Mouse (Mus musculus) neural tube, embryonic 13.5 days (tissue): ENCODE measurements at regions not wholly inside any gene's neighbourhood (a gene's known extent, or its start where the extent isn't known, plus 50 kb on each side); places are given as distances from the start of the nearest gene placed in this dataset.

ENCODE experiments used
- ATAC-seq: fragments of 200-750 bp; cut with Nextera tagmentation; 2 replicates; pipeline ENCODE4 v1.8.0; 2017; ENCODE audit warnings: low read depth, mild to moderate bottlenecking, moderate TSS enrichment, moderate library complexity
- H3K27ac ChIP-seq: fragments of 300-500 bp; sonication (generic); replicated peaks from 2 replicates; pipeline ENCODE4 v1.5.1; 2015; ENCODE audit warnings: moderate library complexity, mild to moderate bottlenecking, inconsistent platforms
- H3K27me3 ChIP-seq: fragments of 300-500 bp; sonication (generic); 2 replicates; pipeline ENCODE4 v1.6.1; 2015; ENCODE audit warnings: mild to moderate bottlenecking, inconsistent platforms
- H3K36me3 ChIP-seq: fragments of 300-500 bp; sonication (generic); 2 replicates; pipeline ENCODE4 v1.6.1; 2015; ENCODE audit warnings: mild to moderate bottlenecking, inconsistent platforms
- H3K4me1 ChIP-seq: fragments of 300-500 bp; sonication (generic); replicated peaks from 2 replicates; pipeline ENCODE4 v1.6.1; 2015; ENCODE audit warnings: inconsistent platforms
- H3K4me2 ChIP-seq: fragments of 300-500 bp; sonication (generic); 2 replicates; pipeline ENCODE4 v1.6.1; 2015; ENCODE audit warnings: inconsistent platforms, mild to moderate bottlenecking, moderate library complexity
- H3K4me3 ChIP-seq: fragments of 300-500 bp; sonication (generic); 2 replicates; pipeline ENCODE4 v1.5.1; 2015; ENCODE audit warnings: mild to moderate bottlenecking, inconsistent platforms
- H3K9ac ChIP-seq: fragments of 300-500 bp; sonication (generic); 2 replicates; pipeline ENCODE4 v1.6.1; 2015; ENCODE audit warnings: moderate library complexity, mild to moderate bottlenecking, inconsistent platforms
- H3K9me3 ChIP-seq: fragments of 300-500 bp; sonication (generic); 2 replicates; pipeline ENCODE4 v1.6.1; 2016; ENCODE audit warnings: inconsistent platforms
- WGBS: fragments of 180-500 bp; shearing (Covaris S2); methylation state at CpG from one replicate; pipeline ENCODE4 v1.1.7; 2015; 5-methylcytosine and 5-hydroxymethylcytosine counted together

GRCm38 (mm10) chrX:161487691-161488090, 200.4 kb downstream of the Gm15262 start:
- WGBS, result 80% methylated on average over 3 of the region's 3 CpGs
- Histone ChIP-seq H3K36me3 (no peaks in the 10 kb centered on the region), H3K27ac (no peak overlapping the region), H3K4me2 (no peak overlapping the region), H3K9me3 (no peaks in the 10 kb centered on the region), H3K4me3 (no peak overlapping the region), H3K27me3 (peaks cover 19% of the 10 kb centered on the region; the same call in 1 of the 2 replicates), H3K9ac (no peak overlapping the region), H3K4me1 (no peaks in the 10 kb centered on the region)
- no peak for ATAC-seq

GRCm38 (mm10) chrX:161511341-161511740, 205.5 kb upstream of the Rai2 start:
- no peak overlapping the region for H3K4me2 ChIP-seq
- WGBS, result 83% methylated on average over 1 of the region's 1 CpGs
- no peaks in the 10 kb centered on the region for H3K4me1 ChIP-seq
- no peak for ATAC-seq
- H3K9ac ChIP-seq, result no peak overlapping the region
- H3K9me3 ChIP-seq, result no peaks in the 10 kb centered on the region
- H3K27me3 ChIP-seq, result peaks cover 47% of the 10 kb centered on the region
- H3K36me3 ChIP-seq, result no peaks in the 10 kb centered on the region
- H3K27ac ChIP-seq, result no peak overlapping the region
- no peak overlapping the region for H3K4me3 ChIP-seq

GRCm38 (mm10) chrX:161523432-161524256, 193.2 kb upstream of the Rai2 start:
- ATAC-seq, result peak; percentile 65; the same call in 1 of the 2 replicates
- no peak overlapping the region for H3K4me2 ChIP-seq
- H3K27me3 ChIP-seq, result peaks cover 69% of the 10 kb centered on the region
- H3K4me1 ChIP-seq, result no peaks in the 10 kb centered on the region
- no peaks in the 10 kb centered on the region for H3K9me3 ChIP-seq
- no peaks in the 10 kb centered on the region for H3K36me3 ChIP-seq
- no peak overlapping the region for H3K4me3 ChIP-seq
- H3K9ac ChIP-seq, result no peak overlapping the region
- H3K27ac ChIP-seq, result 0 out of 2 replicates have a peak overlapping the region, but pooled peaks have one; percentile 23
- 59% methylated on average over 3 of the region's 3 CpGs for WGBS

- ATAC-seq, result peak; percentile 53; the same call in 1 of the 2 replicates
- H3K4me2 ChIP-seq, result no peak overlapping the region
- H3K27me3 ChIP-seq, result peaks cover 70% of the 10 kb centered on the region
- H3K36me3 ChIP-seq, result no peaks in the 10 kb centered on the region
- no peaks in the 10 kb centered on the region for H3K9me3 ChIP-seq
- no peak overlapping the region for H3K4me3 ChIP-seq
- H3K4me1 ChIP-seq, result no peaks in the 10 kb centered on the region
- no peak overlapping the region for H3K9ac ChIP-seq
- WGBS, result 57% methylated on average over 3 of the region's 3 CpGs
- no peak overlapping the region; the same call in 1 of the 2 replicates for H3K27ac ChIP-seq
Measured at GRCm38 (mm10) chrX:161524257-161524646, 192.6 kb upstream of the Rai2 start.

- Histone ChIP-seq H3K9ac (no peak overlapping the region), H3K36me3 (no peaks in the 10 kb centered on the region), H3K4me1 (no peaks in the 10 kb centered on the region), H3K27ac (no peak overlapping the region), H3K4me2 (no peak overlapping the region), H3K4me3 (no peak overlapping the region), H3K27me3 (peaks cover 26% of the 10 kb centered on the region), H3K9me3 (no peaks in the 10 kb centered on the region)
- ATAC-seq, result no peak
Measured at GRCm38 (mm10) chrX:161537290-161537689, 179.6 kb upstream of the Rai2 start.

GRCm38 (mm10) chrX:161556896-161557295, 160.0 kb upstream of the Rai2 start:
- Histone ChIP-seq H3K9ac (no peak overlapping the region), H3K4me2 (no peak overlapping the region), H3K4me1 (no peaks in the 10 kb centered on the region), H3K27me3 (peaks cover 25% of the 10 kb centered on the region), H3K36me3 (no peaks in the 10 kb centered on the region), H3K4me3 (no peak overlapping the region), H3K27ac (no peak overlapping the region), H3K9me3 (no peaks in the 10 kb centered on the region)
- ATAC-seq, result 0 out of 2 replicates have a peak, but pooled peaks have one; percentile 47
- 46% methylated on average over 5 of the region's 5 CpGs for WGBS

GRCm38 (mm10) chrX:161558511-161558910, 158.4 kb upstream of the Rai2 start:
- Histone ChIP-seq H3K4me3 (no peak overlapping the region), H3K4me1 (no peaks in the 10 kb centered on the region), H3K36me3 (no peaks in the 10 kb centered on the region), H3K27ac (no peak overlapping the region), H3K27me3 (peaks cover 25% of the 10 kb centered on the region), H3K9ac (no peak overlapping the region), H3K9me3 (no peaks in the 10 kb centered on the region), H3K4me2 (no peak overlapping the region)
- ATAC-seq, result peak; percentile 56; the same call in 1 of the 2 replicates

DNA sequence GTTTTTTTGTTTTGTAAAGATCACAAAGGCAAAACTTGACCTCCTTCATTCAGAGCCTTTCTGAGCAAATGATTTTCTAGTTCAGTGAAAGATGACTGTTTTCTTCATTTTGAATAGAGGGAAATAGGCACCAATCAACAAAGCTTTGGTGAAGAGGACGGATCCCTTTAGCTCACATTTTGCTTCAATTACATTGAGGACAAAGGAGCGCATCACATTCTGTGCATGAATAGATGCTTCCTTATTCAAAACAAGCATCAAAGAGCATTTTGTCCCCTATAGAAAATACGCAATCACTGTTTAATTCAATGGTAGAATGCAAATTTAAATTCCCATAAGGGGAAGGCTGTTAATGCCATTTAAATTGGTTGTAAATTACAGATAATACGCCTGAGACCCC, 150.4 kb upstream of the Rai2 start:
- Histone ChIP-seq H3K4me2 (no peak overlapping the region), H3K36me3 (no peaks in the 10 kb centered on the region), H3K9ac (no peak overlapping the region), H3K4me1 (no peaks in the 10 kb centered on the region), H3K27me3 (peaks cover 44% of the 10 kb centered on the region), H3K9me3 (no peaks in the 10 kb centered on the region), H3K27ac (no peak overlapping the region), H3K4me3 (no peak overlapping the region)
- WGBS, result 44% methylated on average over 4 of the region's 4 CpGs
- no peak for ATAC-seq

GRCm38 (mm10) chrX:161582019-161582659, 134.7 kb upstream of the Rai2 start:
- H3K9me3 ChIP-seq, result no peaks in the 10 kb centered on the region
- no peak overlapping the region for H3K9ac ChIP-seq
- H3K36me3 ChIP-seq, result no peaks in the 10 kb centered on the region
- no peaks in the 10 kb centered on the region; the same call in 1 of the 2 replicates for H3K4me1 ChIP-seq
- no peak overlapping the region for H3K4me3 ChIP-seq
- H3K27me3 ChIP-seq, result peaks cover 65% of the 10 kb centered on the region
- H3K27ac ChIP-seq, result no peak overlapping the region
- no peak overlapping the region for H3K4me2 ChIP-seq
- WGBS, result 41% methylated on average over 5 of the region's 5 CpGs
- ATAC-seq, result no peak

GRCm38 (mm10) chrX:161583872-161584271, 133.0 kb upstream of the Rai2 start:
- Histone ChIP-seq H3K9ac (no peak overlapping the region), H3K9me3 (no peaks in the 10 kb centered on the region), H3K4me1 (no peaks in the 10 kb centered on the region; the same call in 1 of the 2 replicates), H3K27me3 (peaks cover 56% of the 10 kb centered on the region), H3K36me3 (no peaks in the 10 kb centered on the region), H3K27ac (no peak overlapping the region), H3K4me2 (no peak overlapping the region), H3K4me3 (no peak overlapping the region)
- ATAC-seq, result peak; percentile 56
- WGBS, result 49% methylated on average over 2 of the region's 2 CpGs

DNA sequence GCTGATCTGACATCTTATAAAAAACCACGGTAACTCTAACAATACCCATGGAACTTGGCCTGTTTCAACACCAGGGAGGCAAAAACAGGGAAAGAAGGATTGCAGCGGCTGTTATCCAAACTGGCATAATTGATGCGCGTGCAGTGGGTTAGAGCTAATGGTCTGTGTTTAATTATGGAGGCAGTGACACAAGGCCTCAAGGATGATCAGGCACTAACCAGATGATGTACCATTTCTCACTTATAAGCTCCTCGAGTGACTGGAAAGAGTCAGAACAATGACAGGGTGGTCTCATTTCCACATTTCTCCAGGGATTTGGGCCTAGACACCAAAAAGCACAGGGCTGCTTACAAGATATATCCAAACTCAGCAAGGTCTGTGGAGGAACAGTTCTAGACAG, 83.0 kb upstream of the Rai2 start:
- 58% methylated on average over 5 of the region's 5 CpGs for WGBS
- Histone ChIP-seq H3K4me2 (no peak overlapping the region), H3K4me3 (no peak overlapping the region), H3K27me3 (peaks cover 44% of the 10 kb centered on the region), H3K36me3 (no peaks in the 10 kb centered on the region), H3K27ac (no peak overlapping the region), H3K9ac (no peak overlapping the region), H3K9me3 (no peaks in the 10 kb centered on the region), H3K4me1 (no peaks in the 10 kb centered on the region)
- ATAC-seq, result peak; percentile 69; the same call in 1 of the 2 replicates

GRCm38 (mm10) chrX:161634342-161634741, 82.5 kb upstream of the Rai2 start:
- Histone ChIP-seq H3K36me3 (no peaks in the 10 kb centered on the region), H3K4me1 (no peaks in the 10 kb centered on the region), H3K27me3 (peaks cover 41% of the 10 kb centered on the region), H3K4me2 (no peak overlapping the region), H3K9ac (no peak overlapping the region), H3K4me3 (no peak overlapping the region), H3K9me3 (no peaks in the 10 kb centered on the region), H3K27ac (no peak overlapping the region)
- 70% methylated on average over 2 of the region's 2 CpGs for WGBS
- ATAC-seq, result peak; percentile 95
